Mouse (Mus musculus) embryonic facial prominence, embryonic 10.5 days (tissue): ENCODE measurements around the gene Lrrc4. TPM values are rescaled to one million over a fixed set of nuclear protein-coding genes. Genes with fewer than 3 reads are reported as not detected.
A peak's percentile ranks its signal among the peaks of the same experiment; 100 is the strongest.

Experiments
- DNase-seq: peaks from one replicate; pipeline ENCODE4 v3.0.0-alpha.2; 2017; ENCODE audit warnings: low spot score
- H3K27ac ChIP-seq: fragments of 300-500 bp; sonication (generic); replicated peaks from 2 replicates; pipeline ENCODE4 v1.5.1; 2016; ENCODE audit warnings: mild to moderate bottlenecking
- H3K27me3 ChIP-seq: fragments of 300-500 bp; sonication (generic); replicated peaks from 2 replicates; pipeline ENCODE4 v1.6.1; 2016; ENCODE audit warnings: low read depth, mild to moderate bottlenecking; ENCODE audit not compliant: poor library complexity, severe bottlenecking
- H3K36me3 ChIP-seq: fragments of 300-500 bp; sonication (generic); replicated peaks from 2 replicates; pipeline ENCODE4 v1.6.1; 2016; ENCODE audit warnings: mild to moderate bottlenecking, moderate library complexity
- H3K4me1 ChIP-seq: fragments of 300-500 bp; sonication (generic); 2 replicates; pipeline ENCODE4 v1.6.1; 2016
- H3K4me3 ChIP-seq: fragments of 300-500 bp; sonication (generic); 2 replicates; pipeline ENCODE4 v1.5.1; 2016; ENCODE audit warnings: mild to moderate bottlenecking, moderate library complexity
- H3K9me3 ChIP-seq: fragments of 300-500 bp; sonication (generic); 2 replicates; pipeline ENCODE4 v1.6.1; 2016; ENCODE audit warnings: mild to moderate bottlenecking
- WGBS: fragments of 180-500 bp; shearing (Covaris S2); methylation state at CpG from one replicate; pipeline ENCODE4 v1.1.7; 2016; 5-methylcytosine and 5-hydroxymethylcytosine counted together
- polyA plus RNA-seq: library from polyadenylated mRNA; unstranded; fragments of >200 nt; fragmentation: Nextera tagmentation; extraction: Ambion mirVana; gene quantifications from 2 replicates; pipeline ENCODE4 v1.2.1, GENCODE M21; 2016

Gene Lrrc4
- polyA plus RNA-seq: 0.79 and 0.98 TPM in 2 replicates

DNA sequence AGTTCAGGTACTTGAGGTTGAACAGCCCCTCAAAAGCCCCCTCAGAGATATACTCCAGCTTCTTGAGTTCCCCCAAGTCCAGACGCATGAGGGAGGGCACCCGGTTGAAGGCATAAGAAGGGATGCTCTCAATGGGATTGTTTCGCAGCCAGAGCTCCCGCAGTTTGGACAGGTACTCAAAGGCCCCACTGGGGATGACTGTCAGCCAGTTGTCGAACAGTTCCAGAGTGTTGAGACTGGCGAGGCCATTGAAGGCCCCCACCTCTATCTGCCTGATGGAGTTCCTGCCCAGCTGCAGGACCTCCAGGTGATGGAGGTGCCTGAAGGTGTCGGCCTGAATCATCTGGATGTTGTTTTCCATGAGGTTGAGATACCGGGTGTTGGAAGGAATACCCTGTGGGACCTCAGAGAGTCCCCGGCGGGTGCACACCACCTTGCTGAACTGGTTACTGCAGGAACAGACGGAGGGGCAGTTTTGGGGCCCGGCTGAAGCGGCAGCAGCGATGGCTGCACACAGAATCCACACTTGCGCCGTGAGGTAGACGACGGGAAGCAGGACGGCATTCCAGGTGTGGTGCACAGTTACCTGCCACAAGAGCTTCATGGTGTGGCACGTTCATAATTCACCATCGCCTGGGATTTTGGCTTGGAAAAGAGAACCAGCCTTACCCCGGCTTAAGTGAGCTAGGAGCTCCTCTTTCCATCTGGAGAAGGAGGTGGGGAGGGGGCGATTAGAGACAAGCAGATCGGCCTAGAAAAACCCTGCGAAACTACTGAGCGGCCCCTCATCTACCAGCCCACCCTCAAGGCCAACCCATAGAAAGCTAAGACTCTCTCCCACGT lies at the start of gene Lrrc4:
TSS of gene Lrrc4 (minus strand) at position 737 of the 843 bp plus-strand sequence.
- H3K27me3 ChIP-seq: peaks cover 64% of the 10 kb centered on the region
- peaks cover 35% of the 10 kb centered on the region for H3K4me1 ChIP-seq
- DNase-seq: peak; percentile 22
- peak within 1 kb of the TSS; percentile 75 for H3K4me3 ChIP-seq
- WGBS: 20% methylated on average over 27 of the region's 27 CpGs
- no peaks in the 10 kb centered on the region for H3K9me3 ChIP-seq
- H3K36me3 ChIP-seq: peaks cover 9% of the 10 kb centered on the region
- peak within 1 kb of the TSS; percentile 85 for H3K27ac ChIP-seq

DNA sequence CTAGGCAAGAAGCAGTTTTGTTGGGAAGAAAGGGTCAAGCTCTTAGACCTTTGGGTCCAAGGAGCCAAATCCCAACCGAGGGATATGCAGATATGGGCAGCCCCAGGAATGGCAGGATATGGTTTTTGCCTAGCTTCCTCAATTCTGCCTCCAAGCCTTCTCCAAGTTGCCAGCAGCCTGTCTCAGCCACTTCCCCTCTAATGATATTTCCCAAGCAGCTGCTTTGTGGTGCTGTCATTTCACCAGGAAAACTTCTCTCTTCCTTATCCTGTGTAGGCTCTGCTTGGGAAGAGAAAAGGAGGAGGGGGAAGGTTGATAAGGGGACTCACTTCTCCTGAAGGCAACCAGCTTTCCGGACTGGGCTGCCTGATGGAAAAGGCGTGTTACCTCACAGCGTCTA lies 49.4 kb upstream of the Lrrc4 start:
- H3K27me3 ChIP-seq: no peaks in the 10 kb centered on the region
- H3K36me3 ChIP-seq: peaks cover 67% of the 10 kb centered on the region
- no peak for DNase-seq
- no peaks in the 10 kb centered on the region for H3K9me3 ChIP-seq
- H3K4me3 ChIP-seq: no peak overlapping the region
- H3K4me1 ChIP-seq: peaks cover 36% of the 10 kb centered on the region
- H3K27ac ChIP-seq: no peak overlapping the region
- WGBS: 86% methylated on average over 4 of the region's 4 CpGs

DNA sequence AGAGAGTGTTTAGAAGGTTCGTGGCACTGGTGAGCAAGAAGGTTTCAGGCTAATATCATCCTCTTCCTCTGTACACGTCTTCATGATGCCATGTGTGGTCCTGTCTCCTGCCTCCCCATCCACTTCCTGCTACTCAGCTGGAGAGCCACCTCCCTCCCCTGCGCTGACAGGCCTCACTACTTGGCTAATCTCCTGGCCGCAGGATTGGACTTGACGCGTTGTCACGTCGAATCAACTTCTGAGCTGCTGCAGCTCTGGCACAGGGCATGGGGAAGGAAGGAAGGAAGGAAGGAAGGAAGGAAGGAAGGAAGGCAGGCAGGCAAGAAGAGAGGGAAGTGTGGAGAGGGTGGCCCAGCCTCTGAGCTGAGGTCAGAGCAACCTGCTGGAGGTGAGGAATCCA lies 47.8 kb upstream of the Lrrc4 start:
- H3K4me3 ChIP-seq: no peak overlapping the region
- H3K27me3 ChIP-seq: no peaks in the 10 kb centered on the region
- peaks cover 36% of the 10 kb centered on the region for H3K4me1 ChIP-seq
- H3K27ac ChIP-seq: no peak overlapping the region
- H3K9me3 ChIP-seq: no peaks in the 10 kb centered on the region
- WGBS: 67% methylated on average over 8 of the region's 8 CpGs
- DNase-seq: no peak
- H3K36me3 ChIP-seq: peaks cover 66% of the 10 kb centered on the region

DNA sequence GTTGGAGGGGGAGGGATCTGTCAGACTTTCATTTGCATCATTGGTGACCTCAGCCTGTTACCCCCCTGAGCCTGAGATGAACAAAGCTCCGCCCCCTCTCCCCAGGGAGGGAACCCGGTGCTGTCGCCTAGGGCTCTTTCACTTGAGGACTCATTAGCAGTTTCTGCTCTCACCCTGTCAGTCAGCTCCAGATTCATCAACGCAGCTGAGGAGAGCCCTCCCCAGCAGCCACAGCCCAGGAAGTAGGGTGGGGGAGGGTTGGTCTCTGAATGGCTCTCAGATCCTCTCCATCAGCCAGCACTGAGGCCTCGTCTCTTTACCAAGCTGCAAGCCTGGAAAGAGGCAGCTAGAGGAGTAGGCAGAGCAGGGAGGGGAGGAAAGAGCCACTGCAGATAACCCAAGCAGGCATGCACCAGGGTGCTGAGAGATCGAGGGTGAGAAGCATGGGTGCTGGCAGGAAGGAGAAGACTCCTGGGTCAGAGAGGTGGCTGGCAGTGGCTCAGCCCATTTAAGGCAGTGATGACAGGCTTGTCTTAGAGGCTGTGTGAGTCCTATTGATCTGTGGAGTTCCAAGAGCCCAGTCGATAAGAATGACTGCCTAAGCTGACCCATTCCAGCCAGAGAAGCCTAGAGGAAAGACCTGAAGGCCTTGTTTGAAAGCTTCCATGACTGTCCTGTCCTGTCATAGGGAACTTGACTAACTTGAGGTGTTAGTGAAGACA lies 46.6 kb upstream of the Lrrc4 start:
- Histone ChIP-seq H3K4me1 (peaks cover 40% of the 10 kb centered on the region), H3K4me3 (no peak overlapping the region), H3K27ac (peak overlapping the region; percentile 44), H3K9me3 (no peaks in the 10 kb centered on the region), H3K27me3 (no peaks in the 10 kb centered on the region), H3K36me3 (peaks cover 54% of the 10 kb centered on the region)
- WGBS: 20% methylated on average over 7 of the region's 7 CpGs
- DNase-seq: peak; percentile 52

DNA sequence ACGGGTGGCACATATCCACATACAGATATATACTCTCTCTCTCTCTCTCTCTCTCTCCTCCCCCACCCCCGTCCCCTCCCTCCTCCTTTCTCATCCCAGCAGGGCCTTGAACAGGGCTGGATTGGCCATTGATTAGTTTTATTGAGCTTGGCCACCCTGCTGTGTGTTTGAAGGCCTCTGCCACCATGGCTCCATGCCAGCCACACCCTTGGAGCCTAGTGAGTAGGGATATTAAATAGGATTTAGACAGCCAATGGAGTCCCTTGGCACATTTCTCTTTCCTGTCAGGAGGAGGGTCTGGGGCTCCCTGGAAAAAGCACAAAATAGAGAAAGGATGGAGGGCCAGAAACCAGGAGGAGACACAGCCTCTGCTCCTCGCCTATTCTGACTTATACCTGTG lies 44.9 kb upstream of the Lrrc4 start:
- Histone ChIP-seq H3K4me1 (peaks cover 45% of the 10 kb centered on the region), H3K9me3 (no peaks in the 10 kb centered on the region), H3K27ac (no peak overlapping the region)

DNA sequence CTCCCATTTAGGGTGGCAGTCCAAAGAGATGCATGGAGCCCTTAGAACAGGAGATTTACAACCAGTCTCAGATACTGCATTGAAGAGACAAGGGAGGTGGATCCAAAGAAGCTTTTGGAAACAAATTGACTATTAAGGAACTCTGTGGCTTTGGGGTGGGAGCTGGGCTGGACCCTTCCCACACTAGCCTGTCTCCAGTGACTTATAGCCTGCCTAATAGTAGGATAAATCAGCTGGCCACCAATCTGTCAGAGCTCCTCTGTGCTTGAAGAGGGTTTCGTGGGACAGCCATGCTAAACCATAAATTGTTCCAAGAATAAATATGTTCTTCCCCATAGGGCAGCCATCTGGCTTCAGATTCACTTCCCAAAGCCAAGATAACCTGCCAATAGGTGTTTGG lies 43.8 kb upstream of the Lrrc4 start:
- WGBS: 93% methylated on average over 1 of the region's 1 CpGs
- H3K36me3 ChIP-seq: peaks cover 29% of the 10 kb centered on the region
- no peak for DNase-seq
- H3K27me3 ChIP-seq: no peaks in the 10 kb centered on the region
- no peak overlapping the region for H3K27ac ChIP-seq
- H3K4me3 ChIP-seq: no peak overlapping the region
- H3K4me1 ChIP-seq: peaks cover 45% of the 10 kb centered on the region
- no peaks in the 10 kb centered on the region for H3K9me3 ChIP-seq

More for the DNA sequence above, 44.9 kb upstream of the Lrrc4 start:
- H3K27me3 ChIP-seq: no peaks in the 10 kb centered on the region
- H3K4me3 ChIP-seq: no peak overlapping the region
- H3K36me3 ChIP-seq: peaks cover 40% of the 10 kb centered on the region
- 57% methylated on average over 3 of the region's 3 CpGs for whole genome bisulfite sequencing
- DNase-seq: no peak

DNA sequence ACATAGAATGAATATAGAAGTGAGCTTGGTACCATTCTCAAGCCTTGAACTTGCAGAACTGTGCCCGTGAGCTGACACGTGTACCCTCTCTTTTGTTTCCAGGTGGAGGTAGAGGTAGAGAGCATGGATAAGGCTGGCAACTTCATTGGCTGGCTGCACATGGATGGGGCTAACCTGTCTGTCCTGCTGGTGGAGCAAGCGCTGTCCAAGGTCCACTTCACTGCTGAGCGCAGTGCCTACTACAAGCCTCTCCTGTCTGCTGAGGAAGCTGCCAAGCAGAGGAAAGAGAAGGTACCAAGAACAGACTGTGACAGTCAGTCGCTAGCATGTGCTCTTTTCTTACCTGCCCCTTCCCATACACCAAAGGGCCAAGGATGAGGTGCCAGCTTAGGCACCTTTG lies 43.2 kb upstream of the Lrrc4 start:
- peaks cover 39% of the 10 kb centered on the region for H3K4me1 ChIP-seq
- no peak for DNase-seq
- no peak overlapping the region for H3K27ac ChIP-seq
- H3K9me3 ChIP-seq: no peaks in the 10 kb centered on the region
- H3K4me3 ChIP-seq: no peak overlapping the region
- H3K36me3 ChIP-seq: peaks cover 25% of the 10 kb centered on the region
- WGBS: 91% methylated on average over 5 of the region's 5 CpGs
- no peaks in the 10 kb centered on the region for H3K27me3 ChIP-seq

DNA sequence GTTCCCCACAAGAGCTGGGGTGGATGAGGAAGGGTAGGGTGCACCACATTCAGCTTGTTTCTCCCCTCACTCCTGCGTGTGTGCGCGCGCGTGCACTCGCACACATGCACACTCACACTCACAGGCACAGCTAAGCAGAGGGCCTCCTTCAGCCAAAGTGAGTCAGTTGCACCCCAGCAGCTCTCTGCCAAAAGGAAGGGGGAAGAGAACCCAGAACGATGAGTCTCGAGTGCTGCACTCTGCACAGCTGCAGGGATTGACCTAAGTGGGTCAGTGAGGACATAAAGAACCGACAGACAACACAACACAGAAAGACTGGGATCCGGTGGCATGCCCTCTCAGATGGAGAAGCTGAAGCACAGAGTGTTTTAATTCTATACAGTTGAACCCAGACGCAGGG lies 42.5 kb upstream of the Lrrc4 start:
- peaks cover 25% of the 10 kb centered on the region for H3K36me3 ChIP-seq
- DNase-seq: no peak
- H3K4me3 ChIP-seq: no peak overlapping the region
- H3K27me3 ChIP-seq: no peaks in the 10 kb centered on the region
- no peaks in the 10 kb centered on the region for H3K9me3 ChIP-seq
- H3K27ac ChIP-seq: no peak overlapping the region
- WGBS: 84% methylated on average over 11 of the region's 11 CpGs
- peaks cover 32% of the 10 kb centered on the region for H3K4me1 ChIP-seq

DNA sequence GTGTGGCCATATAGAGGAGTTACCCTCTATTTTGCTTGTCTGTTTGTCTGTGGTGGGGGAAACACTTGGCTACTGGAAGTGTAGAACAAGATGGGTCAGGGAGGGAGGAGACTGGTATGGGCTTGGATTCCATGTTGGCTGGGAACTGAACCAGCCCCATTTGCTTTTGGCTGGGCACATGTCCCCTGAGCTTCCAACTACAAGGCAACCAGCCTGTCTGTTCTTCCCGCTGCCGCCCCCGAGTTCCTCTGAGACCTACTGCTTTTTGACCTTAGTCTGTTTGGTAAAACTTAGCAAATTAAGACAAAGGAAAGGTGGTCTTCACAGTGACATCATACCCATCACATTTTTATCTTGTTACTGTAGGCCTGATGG lies 40.9 kb upstream of the Lrrc4 start:
- Histone ChIP-seq H3K27ac (no peak overlapping the region), H3K27me3 (no peaks in the 10 kb centered on the region), H3K4me3 (no peak overlapping the region), H3K4me1 (peaks cover 16% of the 10 kb centered on the region), H3K9me3 (no peaks in the 10 kb centered on the region), H3K36me3 (peaks cover 26% of the 10 kb centered on the region)
- WGBS: 93% methylated on average over 3 of the region's 3 CpGs
- no peak for DNase-seq

DNA sequence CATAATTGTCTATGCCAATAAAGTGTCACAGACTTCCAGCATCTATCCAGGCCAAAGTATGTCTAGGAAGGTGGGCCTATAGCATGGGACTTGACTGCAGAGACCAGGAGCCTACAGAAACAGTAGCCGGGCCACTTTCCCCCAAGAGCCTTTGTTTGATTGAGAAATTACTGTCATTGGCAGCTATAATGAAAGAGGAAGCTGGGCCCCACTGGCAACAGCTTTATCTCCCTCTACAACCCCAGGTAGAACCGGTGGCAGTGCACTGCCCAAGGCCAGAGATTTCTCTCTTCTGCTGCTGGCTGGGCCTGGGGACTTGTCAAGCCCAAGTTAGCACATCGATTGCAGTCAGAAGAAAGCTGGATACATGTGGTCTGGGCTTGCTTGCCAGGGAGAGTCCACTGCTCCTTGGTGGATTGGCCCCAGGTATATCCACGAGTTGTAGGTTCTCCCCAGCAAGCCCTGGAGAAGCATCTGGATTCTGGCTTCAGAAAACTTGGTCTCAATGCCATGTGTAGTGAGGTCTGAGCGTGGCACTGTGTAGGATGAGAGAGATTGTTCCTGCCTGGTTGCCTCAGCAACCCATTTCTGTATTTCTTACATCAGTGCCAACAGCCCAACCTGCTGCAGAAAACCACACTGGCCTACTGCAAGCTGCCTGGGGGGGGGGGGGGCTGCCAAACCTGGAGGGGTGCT lies 40.3 kb upstream of the Lrrc4 start:
- no peak overlapping the region for H3K27ac ChIP-seq
- H3K4me3 ChIP-seq: no peak overlapping the region
- no peaks in the 10 kb centered on the region for H3K27me3 ChIP-seq
- WGBS: 85% methylated on average over 5 of the region's 5 CpGs
- H3K4me1 ChIP-seq: peaks cover 10% of the 10 kb centered on the region; the same call in 1 of the 2 replicates
- H3K36me3 ChIP-seq: peaks cover 26% of the 10 kb centered on the region
- DNase-seq: no peak
- no peaks in the 10 kb centered on the region for H3K9me3 ChIP-seq

DNA sequence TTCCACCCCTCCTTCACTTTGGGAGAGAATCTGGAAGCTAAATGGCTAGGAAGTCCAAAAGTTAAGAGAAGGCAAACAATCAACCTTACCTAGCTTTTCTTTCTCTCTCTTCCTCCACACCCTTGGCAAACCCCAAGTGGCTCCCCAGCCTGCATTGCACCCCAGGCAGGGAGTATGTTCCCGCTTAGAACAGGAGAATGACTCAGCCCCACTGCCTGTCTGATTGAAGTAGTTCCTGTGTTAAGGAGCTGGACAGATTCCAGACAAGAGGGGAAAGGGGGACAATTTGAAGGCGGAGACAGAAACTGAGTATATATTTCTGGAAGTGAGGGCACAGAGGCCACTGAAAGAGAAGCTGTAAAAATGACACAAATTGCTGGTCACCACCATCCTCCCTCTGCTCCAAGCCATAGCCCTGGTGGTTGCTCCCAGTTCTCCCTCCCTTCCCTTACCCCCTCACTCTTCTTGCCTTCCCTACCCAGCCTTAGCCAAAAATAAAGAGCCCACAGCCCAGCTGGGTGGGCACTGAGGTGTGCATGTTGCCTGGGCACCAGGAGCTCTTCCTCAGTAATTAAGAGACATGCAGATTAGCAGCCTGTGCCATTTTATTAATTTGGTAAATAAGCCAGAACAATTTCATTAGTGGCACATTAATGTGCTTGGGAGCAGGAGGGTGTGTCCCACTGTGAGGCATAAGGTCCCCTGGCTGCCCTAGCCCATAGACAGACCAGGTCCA lies 36.1 kb upstream of the Lrrc4 start:
- no peak overlapping the region for H3K4me3 ChIP-seq
- peaks cover 4% of the 10 kb centered on the region; the same call in 1 of the 2 replicates for H3K36me3 ChIP-seq
- no peaks in the 10 kb centered on the region for H3K9me3 ChIP-seq
- H3K4me1 ChIP-seq: peaks cover 6% of the 10 kb centered on the region; the same call in 1 of the 2 replicates
- no peaks in the 10 kb centered on the region for H3K27me3 ChIP-seq
- H3K27ac ChIP-seq: no peak overlapping the region
- WGBS: 80% methylated on average over 2 of the region's 2 CpGs
- no peak for DNase-seq

DNA sequence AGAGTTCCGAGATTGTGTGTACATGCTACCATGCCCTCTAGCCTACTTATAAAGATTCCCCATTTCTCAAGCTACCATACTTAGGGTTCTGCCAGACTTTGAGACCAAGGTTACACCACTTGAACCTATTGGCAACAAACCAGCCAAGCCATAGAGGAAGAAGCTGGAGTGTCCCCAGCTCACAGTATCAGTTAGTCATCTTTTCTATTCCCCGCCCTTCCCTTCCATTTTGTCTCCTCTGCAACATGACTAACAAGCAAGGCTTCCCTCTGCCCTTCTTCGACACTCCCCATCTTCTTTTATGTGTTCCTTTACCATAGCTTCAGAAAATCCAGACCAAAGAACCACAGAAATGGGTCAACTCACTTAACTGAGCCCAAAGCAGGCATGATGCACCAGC lies 34.7 kb upstream of the Lrrc4 start:
- Histone ChIP-seq H3K4me3 (no peak overlapping the region), H3K27me3 (no peaks in the 10 kb centered on the region), H3K36me3 (peaks cover 4% of the 10 kb centered on the region; the same call in 1 of the 2 replicates), H3K27ac (no peak overlapping the region), H3K9me3 (no peaks in the 10 kb centered on the region), H3K4me1 (peaks cover 10% of the 10 kb centered on the region)
- WGBS: 95% methylated on average over 3 of the region's 3 CpGs
- no peak for DNase-seq
